Mouse (Mus musculus) mesoderm, embryonic 11.5 days (tissue): ENCODE results near the gene Arpp21.

Experiments
- DNase-seq: peaks from one replicate; pipeline ENCODE4 v3.0.0-alpha.2; 2012; ENCODE audit warnings: low read depth, low spot score

Arpp21 gene

DNA sequence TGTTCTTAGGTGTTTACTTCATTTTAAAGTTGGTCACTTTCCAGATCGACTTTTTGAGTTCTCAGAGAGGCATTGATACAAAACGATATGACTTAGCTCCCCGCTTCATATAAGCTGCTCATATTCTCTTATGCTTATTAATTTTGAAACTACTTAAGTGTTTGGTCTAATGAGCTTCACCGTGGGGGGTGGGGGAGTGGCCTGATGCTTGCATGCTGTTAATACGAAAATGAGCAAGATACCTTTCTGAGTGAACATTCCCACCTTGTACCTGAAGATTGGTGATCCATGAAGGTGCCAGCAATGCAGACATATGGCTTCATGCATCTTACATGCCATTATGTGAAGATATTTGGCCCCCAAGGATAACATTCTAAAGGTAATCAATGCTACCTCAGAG is 4.4 kb downstream of the Arpp21 start:
- DNase-seq = no peak

DNA sequence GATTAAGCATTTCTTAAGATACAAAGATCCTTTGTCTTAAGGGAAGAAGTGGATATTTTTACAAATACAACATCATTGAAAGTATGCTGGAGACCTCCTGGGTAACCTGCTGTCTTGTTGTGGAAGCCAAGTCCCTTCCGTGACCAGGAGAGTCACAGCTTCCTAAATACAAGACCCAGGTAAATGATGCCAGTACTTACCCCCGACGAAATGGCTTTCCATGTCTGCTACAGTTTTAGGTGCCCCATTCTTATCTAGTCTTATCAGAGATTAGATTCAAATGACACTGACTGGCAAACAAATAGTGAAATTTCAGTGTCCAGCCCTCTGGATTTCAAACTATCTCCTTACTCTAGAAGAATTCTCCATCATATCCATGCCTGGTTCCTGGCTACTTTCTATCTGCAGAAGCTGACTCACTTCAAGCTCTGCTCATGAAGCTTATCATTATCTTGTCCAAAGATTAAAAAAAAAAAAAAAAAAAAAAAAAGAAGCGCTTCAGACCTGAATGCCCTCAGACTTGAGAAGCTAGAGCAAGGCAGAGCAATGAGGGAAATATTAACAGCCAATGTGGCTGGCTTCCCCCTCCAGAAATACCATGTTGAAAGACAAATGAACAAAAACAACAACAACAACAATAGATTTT is 4.9 kb downstream of the Arpp21 start:
- DNase-seq = no peak

DNA sequence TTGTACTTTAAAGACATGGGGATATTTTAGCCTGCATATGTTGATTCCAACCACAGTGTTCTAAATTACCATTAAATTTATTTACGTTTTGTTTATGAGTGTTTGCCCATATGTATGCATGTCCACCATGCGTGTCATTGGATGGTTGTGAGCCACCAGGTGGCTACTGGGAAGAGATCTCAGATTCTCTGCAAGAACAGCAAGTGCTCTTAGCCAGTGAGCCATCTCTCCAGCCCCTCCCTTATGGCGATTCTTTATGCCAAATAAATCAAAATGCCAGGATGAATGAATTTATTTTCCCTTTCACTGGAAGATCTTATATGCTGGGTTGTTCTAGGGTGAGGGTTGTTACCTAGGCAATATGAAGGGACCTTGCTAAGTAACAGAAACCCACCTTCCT is 7.3 kb downstream of the Arpp21 start:
- DNase-seq = no peak

DNA sequence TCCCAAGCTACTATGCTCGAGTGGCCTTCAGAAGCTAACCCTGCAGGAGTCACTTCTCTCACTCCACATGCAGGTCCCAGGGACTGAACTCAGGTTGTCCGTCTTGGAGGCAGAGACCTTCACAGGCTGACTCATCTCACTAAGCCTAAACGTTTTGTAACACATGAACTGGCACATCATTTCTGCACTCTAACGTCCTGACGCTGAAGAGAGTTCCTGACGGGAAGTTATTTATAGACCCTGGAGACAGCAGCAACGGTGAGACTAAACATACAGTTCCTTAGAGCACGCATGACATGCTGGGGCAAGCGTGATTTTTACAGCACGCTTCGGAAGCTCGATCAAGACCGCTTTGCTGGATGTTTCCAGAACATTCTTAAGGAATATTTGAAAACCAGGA is 8.6 kb downstream of the Arpp21 start:
- DNase-seq = no peak

DNA sequence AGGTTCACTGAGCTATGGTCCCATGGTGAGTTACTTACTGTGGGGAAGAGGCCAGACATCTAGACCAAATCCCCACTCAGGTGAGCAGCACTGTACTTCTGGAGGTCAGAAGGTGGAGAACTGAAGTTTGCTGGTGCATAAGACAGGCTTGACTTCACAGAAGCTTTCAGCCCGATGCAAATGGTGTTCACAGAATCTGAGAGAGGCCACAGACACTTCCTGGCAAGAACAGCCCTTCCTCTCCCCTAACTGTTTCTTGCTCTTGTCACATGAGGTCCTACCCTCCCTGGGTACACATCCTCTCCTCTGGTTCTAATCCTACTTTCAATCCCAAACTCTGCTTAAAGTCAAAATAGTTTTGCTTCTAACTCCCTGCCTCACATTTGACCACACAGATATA is 9.2 kb downstream of the Arpp21 start:
- DNase-seq = no peak

DNA sequence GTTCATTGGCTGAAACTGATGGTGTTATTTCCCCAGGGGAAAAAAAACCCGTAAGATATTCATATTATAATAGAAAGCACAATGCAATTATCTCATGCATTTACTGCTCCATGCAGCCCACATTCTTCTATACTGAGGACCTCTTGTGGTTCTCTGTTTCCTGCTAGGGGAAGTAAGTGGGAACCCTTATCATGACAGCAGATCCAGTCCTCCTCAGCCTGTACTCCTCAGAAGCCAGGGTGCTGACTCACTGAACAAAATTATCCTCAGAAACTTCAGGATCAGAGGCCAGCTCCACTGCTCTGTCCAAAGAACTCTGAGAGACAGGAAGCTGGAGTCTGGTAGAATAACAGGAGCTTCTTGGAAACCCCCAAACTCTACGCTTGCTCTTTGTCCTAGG is 10.7 kb downstream of the Arpp21 start:
- no peak for DNase-seq

DNA sequence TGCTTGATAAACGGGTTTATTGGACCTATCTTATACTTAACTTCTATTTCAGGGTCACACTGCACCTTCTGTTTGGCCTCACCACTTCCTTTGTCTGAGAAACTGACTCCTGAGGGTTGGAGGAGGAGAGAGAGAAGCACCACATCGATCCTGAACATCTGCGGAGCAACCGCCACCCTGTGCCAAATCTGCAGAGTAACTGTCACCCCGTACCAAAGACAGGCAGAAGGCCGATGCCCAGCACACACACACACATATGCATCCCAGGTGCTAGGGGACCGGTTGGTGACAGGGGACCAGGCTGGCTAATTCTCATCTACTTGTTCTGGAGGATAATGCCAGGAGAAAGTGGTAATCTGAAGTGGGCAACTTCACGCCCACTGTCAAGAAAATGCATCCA is 16.4 kb downstream of the Arpp21 start:
- no peak for DNase-seq

DNA sequence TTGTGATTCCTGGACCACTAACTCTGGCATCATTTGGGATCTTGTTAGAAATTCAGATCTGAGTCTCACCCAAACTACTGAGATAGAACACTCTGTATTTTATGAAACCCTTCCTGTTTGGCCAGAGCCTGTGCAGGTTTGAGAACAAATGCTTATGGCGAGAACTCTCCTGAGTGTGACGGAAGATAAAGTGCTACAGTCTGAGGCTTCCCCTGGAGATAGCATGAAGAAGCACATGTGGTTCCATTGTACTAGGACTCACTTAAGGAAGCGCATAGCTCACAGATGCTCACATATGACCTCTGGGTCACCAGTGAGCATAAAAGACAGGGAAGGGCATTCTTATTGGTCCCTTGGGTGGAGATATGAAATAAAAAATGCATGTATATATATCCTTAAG is 17.5 kb downstream of the Arpp21 start:
- peak; percentile 46 for DNase-seq

DNA sequence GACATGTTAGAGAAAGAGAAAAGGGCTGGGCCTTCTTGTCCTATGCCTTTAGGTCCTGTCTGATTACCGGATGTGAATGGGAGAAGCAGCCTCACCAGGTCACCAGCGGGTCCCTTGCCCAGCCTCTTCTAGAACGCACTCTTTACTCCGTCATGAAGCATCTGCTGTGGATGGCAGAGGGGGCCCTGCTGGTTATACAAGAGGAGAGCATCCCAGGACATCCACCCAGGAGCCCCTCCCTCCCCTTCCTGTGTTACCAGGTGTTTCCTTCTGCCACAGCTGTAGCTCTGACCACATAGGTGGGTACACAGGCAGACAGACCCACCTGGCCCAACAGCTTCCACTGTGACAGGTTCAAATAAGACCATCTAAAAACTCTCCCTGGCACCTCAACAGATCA is 18.6 kb downstream of the Arpp21 start:
- DNase-seq = no peak

DNA sequence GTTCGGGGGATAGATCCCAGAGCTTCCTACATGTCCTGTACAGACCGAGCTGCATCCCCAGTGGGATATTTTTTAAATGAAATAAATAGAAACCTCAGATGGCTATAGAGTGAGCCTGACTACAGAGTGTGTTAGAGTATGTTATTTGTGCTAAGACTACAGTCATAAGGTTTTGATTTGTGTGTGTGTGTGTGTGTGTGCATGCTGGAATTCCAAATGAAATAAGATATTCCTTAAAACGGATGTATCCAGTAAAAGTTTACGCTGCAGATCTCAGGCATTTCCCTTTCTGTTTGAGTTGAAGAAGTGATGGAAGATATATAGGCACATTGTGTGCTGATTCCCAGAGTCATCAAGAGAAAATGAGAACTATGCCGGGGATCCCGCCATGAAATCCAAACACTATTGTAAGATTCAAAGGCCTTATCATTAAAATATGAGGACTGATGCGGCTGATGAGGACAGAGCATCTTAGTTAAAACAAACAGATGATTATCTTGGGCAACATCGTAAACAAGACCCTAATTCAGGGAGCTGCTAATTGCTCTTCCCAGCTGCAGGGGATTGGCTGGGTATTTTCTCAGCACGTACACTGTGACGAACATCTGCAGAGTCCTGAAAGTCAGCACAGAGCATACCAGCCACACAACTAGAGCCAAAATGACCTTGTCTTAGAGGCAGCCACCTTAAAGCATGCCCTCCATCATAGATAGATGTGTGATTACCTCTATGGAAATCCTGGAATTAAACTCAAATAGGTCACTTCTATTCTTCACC is 20.5 kb downstream of the Arpp21 start:
- DNase-seq = no peak

DNA sequence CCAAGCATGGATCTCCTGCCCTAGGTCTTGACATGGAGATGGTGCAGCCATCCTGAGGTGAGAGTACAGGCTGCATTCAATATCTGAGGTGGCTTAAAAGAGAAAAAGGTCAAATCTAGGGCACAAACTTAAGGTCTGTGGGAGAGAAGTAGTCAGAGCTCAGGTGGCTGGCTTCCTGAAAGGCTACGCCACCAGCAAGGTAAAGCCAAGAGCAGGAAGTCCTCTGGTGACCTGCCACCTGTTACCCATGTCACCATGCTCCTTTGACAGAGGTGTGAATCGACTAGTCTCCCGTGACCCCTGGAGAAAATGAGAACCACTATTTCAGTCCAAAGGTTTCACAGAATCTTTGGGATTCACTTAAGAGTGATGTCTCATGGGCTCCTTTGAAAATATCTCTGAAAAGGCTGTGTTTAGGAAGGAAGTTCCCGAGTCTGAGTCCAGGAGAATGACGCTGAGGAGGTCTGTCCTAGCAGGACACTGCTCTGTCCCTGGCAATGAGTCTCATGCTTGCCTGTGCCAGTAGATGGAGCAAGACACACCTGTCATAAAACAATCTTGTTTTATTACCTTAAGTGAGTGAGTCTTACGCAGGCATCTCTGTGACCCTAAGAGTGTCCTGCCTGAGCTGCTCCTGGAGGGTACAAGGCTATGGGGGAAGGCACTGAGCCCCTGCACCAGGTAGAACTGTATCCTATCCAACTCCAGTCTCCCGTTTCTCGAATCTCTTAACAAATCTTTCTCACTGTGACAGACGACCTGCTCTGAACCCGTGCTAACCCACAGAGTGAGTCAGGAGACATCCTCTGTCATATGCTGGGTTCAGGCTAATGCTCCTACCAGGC is 22.1 kb downstream of the Arpp21 start:
- no peak for DNase-seq

DNA sequence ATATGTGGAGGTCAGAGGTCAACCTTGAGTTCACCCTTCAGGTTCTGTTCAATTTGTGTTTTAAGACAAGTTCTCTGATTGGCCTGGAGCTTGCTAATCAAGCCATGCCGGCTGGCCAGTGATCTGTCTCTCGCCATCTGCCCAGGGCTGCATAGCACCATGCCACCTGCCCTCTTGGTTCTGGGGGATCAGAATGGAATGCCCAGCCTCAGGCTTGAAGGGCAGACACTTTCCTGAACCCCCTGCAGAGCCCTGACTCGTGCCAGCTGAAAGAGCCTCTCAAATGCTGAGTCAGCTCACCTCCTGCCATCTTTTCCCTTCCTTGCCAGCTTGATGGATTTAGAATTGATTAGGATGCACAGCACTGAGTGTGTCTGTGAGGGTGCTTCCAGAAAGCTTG is 25.9 kb downstream of the Arpp21 start:
- DNase-seq = no peak

DNA sequence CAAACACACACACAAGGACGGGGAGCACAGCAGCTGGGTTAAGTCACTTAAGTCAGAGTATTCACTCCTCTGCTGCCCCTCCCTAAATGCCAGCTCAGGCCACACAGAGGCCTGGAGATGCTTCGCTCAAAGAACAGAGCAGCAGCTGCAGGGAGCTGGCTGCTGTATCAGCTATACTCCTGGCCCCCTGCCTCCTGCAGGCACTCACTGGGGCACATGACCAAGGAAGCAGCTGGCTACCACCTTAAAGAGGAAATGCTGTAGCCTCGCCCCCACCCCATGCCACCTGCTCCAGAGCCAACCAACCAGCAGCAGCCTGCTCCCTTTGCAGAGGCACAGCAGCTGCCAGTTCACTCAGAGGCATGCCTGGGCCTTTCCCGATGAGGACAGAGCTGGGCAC is 28.0 kb downstream of the Arpp21 start:
- DNase-seq = peak; percentile 48

DNA sequence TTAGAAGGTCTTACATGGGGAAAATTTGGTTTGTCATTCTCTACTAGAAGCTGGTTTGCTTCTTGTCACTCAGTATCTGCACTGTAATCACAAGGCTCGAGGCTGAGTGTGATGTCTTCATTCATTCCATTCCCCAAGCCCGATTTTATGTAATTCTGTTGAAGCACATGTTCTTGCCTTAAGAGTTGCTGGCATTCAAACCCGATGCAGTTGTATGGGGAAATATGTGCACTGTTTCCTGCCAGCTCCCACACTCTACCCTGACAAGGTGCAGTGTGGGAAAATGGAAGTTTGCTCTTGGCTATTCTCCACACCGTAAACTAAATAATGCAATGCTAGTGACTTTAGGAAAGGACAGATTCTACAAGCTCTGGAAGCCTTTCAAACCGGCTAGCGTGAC is 37.4 kb downstream of the Arpp21 start:
- DNase-seq = no peak

DNA sequence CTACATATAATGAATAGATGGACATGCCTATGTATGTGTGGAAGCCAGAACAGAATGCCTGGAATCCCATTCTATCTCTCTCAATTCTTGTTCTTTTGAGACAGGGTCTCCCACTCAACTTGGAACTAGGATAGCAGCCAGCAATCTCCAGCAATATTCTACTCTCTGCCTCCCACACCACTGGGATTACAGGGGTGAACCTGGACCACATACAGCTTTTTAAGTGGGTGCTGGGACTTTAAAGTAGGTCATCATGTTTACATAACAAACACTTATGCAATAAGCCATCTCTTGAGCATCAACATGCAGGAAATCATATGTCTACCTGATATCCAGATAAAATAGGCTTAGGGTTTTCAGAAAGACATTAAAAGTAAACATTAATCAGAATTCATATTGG is 41.7 kb downstream of the Arpp21 start:
- no peak for DNase-seq

DNA sequence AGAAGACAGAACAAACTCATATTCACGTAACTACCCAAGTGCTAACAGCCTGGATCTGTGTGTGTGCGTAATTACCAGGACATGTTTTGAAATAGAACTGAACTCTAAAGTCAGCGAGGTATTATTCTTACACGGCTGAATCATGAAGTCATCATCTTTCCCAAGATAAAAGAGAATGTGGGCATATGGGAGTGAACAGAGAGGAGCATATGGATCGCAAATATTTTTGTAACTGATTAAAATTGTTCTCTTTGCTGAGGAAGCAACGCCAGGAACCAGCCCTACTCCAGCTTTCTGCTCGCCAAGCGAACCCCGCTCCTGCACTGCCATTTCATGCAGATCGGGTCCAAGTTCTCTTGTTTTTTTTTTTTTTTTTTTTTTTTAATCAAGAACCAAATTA is 46.3 kb downstream of the Arpp21 start:
- no peak for DNase-seq

DNA sequence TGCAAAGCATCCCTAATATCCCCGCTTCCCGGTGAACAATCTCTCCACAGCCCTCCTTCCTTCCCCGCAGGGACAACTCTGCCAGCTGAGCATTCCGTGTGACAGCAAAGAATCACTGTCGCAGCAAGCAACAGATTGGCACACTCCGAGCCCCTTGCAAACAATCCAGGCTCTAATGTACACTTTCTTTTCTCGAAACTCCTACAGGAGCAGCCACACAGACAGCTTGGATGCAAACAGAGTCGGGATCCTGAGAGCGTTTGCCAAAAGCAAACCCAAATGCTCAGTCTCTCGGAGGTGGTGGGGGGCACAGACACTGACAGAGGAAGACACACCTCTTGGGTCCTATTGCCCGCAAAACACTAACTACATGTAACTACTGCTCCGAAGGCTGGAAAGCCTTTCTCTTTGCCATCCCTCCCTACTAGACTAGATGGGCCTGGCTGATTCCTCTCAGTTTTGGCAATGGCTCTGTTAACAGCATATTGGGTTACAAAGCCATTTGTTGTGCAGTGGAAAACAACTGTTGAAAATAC is 47.3 kb downstream of the Arpp21 start:
- DNase-seq = no peak

DNA sequence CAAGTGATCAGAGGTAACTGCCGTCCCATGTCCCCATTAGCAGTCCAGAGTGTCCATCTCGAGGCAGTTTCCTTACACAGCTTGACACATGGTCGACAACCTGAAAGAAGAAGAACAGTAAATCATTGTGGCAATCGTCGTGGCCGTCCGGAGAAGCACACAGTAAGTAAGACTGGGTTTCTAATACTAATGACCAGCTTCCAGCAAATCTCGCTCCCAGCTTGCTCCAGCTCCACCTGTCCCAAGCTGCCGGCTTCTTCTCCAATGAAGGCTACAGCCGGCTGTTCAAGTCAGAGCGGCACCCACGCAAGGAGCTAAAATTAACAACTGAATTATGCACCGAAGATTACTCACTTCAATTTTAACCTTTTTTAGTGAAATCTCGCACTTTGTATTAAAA is 48.1 kb downstream of the Arpp21 start:
- peak; percentile 17 for DNase-seq

DNA sequence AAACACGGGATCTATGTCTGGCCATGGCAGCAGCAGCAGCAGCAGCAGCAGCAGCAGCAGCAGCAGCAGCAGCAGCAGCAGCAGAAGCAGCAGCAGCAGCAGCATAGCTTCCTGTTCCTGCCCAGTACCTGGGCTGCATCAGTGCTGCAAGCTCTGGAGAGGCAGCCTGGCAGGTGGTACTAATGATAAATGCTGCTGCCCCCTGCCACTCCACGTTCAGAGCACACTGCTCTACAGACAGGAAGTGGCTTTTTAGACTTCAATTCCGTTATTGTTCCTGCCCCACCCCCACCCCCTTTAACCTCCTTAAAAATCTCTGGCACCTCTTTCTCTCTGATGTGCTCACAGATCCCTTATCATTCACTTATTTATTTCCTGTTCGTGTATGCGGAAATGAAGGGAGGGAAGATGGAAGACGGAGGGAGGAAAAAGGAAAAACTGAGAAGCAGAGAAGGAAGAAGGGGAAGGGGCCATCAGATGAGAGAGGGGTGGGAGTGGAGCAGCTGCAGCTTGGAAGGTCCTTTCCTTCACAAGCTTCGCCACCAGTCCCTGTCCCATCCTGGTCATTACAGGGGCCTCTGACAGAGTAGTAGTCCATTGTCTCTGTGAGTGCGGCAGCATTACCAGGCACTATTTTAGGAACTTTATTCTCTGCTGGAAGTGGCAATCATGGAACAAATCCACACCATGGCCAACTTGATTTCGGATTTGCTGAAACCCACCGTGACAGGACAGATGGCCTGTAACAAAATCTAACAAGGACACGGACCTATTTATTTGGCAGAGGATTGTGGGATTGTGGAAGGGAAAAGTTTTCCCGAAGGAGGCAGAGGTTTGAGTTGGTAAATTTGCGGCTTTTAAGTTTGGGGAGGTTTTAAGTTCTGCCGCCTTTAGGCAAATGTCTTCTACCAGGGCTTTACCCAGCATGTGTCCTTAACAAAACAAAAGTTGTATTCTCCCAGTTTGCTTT is 49.1 kb downstream of the Arpp21 start:
- DNase-seq = peak; percentile 12

DNA sequence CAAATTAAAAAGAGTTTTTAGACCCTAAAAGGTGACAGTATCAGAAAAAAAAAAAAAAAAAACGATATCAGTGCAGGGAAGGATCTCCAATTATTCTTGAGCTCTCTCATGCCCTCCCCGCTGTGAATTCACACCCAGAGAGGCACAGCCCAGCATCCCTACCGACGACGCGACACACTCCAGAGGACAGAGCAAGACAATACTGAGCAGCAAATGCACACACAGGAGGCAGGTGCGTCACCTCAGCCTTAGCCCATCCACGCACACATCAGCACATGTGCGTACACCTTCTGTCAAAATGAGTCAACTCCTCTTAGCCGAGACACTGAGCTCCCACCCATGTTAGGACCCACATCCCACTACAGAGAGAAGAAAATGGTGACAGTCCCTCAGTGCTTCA is 50.0 kb downstream of the Arpp21 start:
- DNase-seq = no peak

DNA sequence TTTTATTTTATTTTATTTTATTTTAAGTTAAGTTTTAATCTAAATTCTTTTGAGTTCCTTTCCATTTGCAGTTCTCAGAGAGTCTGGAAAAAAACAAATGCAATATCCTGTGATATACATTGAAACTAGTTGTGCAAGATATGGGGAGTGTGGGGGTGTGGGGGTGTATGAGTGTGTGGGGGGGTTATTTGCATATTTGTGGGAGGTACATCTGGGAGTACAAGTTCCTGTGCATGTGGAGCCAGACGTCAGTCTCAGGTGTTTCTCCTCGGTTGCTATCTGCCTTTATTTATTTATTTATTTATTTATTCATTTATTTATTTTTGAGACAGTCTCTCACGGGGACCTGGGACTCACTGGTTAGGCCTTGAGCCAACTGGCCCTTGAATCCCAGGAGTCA is 53.0 kb downstream of the Arpp21 start:
- DNase-seq = no peak
